Mouse (Mus musculus) spleen, adult 18-20 months (tissue): ENCODE results near the gene Zfp791.
"Not testable (repeated sequence)": the region's sequence is repeated elsewhere in the genome, so short reads cannot be mapped to it uniquely, and the experiment has no call there.

ENCODE experiments used
- DNase-seq, 2 experiments: peaks; one replicate each; pipeline ENCODE4 v3.0.0; 2022; ENCODE audit warnings: mixed read lengths in 2 of 2

Zfp791 gene

GRCm38 (mm10) chr8:85122995-85123394 is at the start of gene Zfp791:
Gene Zfp791, minus strand, starts transcription at chr8:85123095.
- no peak for DNase-seq

GRCm38 (mm10) chr8:85171291-85171690 is 48.4 kb upstream of the Zfp791 start:
- DNase-seq = peak in 1 of 2 experiments; percentile 9

GRCm38 (mm10) chr8:85151624-85152023 is 28.7 kb upstream of the Zfp791 start, which contains the start of gene Cks1brt:
Gene Cks1brt, plus strand, starts transcription at chr8:85151924.
- DNase-seq = no peak

GRCm38 (mm10) chr8:85142516-85142915 is 19.6 kb upstream of the Zfp791 start:
- DNase-seq = no peak

- not testable (repeated sequence) for DNase-seq
These were observed 12.8 kb upstream of the Zfp791 start for GRCm38 (mm10) chr8:85135690-85136089.

DNA sequence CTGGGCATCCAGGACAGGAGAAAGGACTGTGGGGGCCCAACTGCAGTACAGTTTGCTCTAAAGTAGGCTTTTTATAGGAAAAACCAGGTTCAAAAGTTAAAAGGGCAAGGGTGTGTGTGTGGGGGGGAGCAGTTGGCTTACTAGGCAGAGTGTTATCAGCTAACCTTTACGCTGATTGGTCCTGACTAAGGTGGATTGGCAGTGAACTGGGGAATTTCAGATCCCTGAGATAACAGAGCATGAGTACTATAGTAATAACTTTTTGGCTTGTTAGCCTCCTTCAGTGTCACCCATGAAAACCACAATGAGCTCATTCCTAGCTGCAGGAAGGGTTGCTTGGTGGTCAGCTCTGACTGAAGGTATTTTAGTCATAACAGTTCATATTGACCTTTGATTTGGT is 9.4 kb upstream of the Zfp791 start:
- DNase-seq = no peak

GRCm38 (mm10) chr8:85123691-85124090 is 796 bp upstream of the Zfp791 start:
- no peak for DNase-seq

- not testable (repeated sequence) for DNase-seq
These were observed 2.6 kb downstream of the Zfp791 start for GRCm38 (mm10) chr8:85120251-85120650.

GRCm38 (mm10) chr8:85119052-85119981 is 3.6 kb downstream of the Zfp791 start:
- DNase-seq = peak; percentile 45 to 70

- no peak for DNase-seq
These were observed 5.9 kb downstream of the Zfp791 start for GRCm38 (mm10) chr8:85116984-85117383.

DNA sequence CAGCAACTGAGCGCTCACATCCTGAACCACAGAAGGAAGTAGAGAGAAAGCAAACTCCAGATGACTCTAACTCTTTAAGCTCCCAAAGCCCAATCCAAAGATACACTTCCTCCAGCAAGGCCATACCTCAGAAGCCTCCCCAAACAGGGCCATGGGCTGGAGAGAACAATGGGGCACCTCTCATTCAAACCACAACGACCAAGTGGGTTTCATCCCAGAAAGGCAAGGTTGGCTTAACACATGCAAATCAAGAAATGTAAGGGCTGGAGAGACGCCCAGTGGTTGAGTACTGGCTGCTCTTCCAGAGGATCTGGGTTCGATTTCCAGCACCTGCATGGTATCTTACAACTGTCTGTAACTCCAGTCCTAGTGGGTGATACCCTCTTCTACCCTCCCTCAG is 7.4 kb downstream of the Zfp791 start:
- DNase-seq = no peak

GRCm38 (mm10) chr8:85113241-85113640 is 9.7 kb downstream of the Zfp791 start:
- no peak for DNase-seq

GRCm38 (mm10) chr8:85100076-85100665 is 22.7 kb downstream of the Zfp791 start:
- DNase-seq = no peak

- no peak for DNase-seq
These were observed 26.0 kb downstream of the Zfp791 start for GRCm38 (mm10) chr8:85096850-85097249.

DNA sequence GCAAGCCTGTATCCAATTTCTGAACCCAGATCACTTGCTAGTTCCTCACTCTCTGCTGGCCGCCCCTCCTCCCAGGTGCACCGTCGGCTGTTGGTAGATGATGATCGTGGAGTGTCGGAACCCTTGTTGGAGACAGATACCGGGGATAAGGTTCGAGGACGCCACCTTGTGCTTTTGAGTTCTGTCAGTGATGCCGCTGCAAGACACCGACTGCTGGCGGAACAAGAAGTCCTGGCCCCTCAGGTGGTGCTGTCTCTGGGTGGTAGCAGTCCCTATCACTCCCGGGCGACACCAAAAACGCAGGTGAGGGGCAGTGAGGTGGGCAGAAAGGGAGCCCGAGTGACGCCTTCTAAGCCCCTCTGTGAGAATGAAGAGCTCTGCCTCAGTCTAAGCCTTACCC is 26.7 kb downstream of the Zfp791 start:
- DNase-seq = no peak

- no peak for DNase-seq
These were observed 27.3 kb downstream of the Zfp791 start for GRCm38 (mm10) chr8:85095566-85095965.

GRCm38 (mm10) chr8:85095051-85095450 is 27.8 kb downstream of the Zfp791 start:
- no peak for DNase-seq

- peak in 1 of 2 experiments; percentile 0 for DNase-seq
These were observed 31.3 kb downstream of the Zfp791 start for GRCm38 (mm10) chr8:85091526-85092090.

DNA sequence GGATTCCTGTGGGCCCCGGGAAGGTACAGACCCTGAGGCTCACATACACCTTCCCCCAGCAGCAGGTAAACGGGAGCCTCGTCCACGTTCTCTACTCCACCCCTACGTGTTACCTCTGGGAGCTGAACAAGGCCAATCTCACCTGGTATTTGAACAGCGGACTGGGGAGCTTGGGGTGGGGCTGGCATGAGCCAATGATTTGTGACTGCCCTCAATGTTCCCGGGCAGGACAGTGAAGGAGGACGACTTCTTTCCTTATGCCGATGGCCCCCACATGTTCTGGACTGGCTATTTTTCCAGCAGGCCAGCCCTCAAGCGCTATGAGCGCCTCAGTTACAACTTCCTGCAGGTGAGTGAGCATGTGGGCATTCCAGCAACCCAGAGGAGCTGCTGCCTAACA is 32.0 kb downstream of the Zfp791 start:
- DNase-seq = peak in 1 of 2 experiments; percentile 0

DNA sequence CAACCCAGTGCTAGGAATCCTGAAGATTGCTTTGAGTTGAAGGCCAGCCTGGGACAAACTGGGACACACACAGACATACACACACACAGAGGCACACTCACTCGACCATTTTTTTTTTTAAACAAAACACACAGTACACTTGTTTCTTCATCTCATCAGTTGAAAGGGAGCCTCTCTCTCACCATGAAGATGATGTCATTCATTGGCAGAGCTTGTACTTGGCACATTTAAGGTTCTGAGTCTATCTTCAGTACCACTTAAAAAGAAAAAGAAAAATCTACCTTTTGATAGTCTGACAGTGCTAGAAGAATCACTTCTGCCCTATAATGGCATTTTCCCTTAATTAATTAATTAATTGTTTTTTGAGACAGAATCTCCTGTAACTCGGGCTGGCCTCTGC is 34.1 kb downstream of the Zfp791 start:
- no peak for DNase-seq

GRCm38 (mm10) chr8:85086238-85086637 is 36.7 kb downstream of the Zfp791 start:
- no peak for DNase-seq

- DNase-seq = peak; percentile 32 to 36
These were observed 38.3 kb downstream of the Zfp791 start for GRCm38 (mm10) chr8:85084633-85085032.

GRCm38 (mm10) chr8:85083108-85083813 is 39.6 kb downstream of the Zfp791 start, which contains the start of gene Man2b1:
Gene Man2b1, plus strand, starts transcription at chr8:85083270.
- DNase-seq = peak; percentile 82 to 84
